Mouse (Mus musculus) frontal cortex, adult (tissue): ENCODE measurements at regions not wholly inside any gene's neighbourhood (a gene's known extent, or its start where the extent isn't known, plus 50 kb on each side); places are given as distances from the start of the nearest gene placed in this dataset.

Source experiments
- ATAC-seq: cut with Nextera tagmentation; 2 replicates; pipeline ENCODE4 v1.9.2; 2017; ENCODE audit warnings: mild to moderate bottlenecking, moderate library complexity, mixed read lengths; ENCODE audit not compliant: low TSS enrichment

GRCm38 (mm10) chr12:107105017-107105416, 383.4 kb upstream of the 3110018I06Rik start:
- ATAC-seq, result no peak

DNA sequence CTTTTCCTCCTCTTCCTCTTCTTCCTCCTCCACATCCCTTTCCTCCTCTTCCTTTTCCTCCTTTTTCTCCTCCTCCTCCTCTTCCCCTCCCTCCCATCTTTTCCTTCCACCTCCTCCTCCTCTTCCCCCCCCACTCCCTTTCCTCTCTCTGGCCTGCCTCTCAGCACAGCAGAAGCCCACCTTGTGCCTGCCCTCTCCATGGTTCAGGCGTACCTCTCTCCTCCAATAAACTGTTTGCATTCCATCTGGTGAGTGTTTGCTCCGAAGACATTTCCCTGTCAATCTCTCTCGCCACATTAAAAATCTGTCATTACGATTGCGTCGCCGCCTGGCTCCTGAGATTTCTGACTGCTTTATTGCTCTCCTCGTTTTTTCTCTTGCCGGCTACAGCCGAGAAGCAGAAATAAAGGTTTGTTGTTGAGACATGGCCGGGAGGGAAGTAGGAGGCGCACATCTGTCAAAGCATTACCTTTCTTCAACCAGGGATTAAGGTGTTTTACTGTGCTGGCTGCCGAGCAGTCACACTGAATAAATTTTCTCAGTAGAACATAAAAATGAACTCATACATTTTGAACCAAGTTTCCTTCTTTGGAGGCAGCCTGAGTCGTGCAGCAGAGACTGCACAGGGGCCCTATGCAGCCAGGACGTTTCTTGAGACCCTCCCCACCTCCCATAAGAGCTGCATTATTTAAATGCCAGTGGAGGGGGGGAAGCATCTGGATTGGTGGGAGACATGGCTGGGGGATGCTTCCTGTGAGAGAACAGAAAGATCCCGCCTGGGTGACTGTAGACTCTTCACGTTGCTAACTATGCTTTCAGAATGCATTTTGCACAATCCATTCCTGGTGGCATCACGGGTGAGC, 376.3 kb upstream of the 3110018I06Rik start:
- peak; percentile 76 for ATAC-seq

GRCm38 (mm10) chr12:107118364-107118763, 370.1 kb upstream of the 3110018I06Rik start:
- no peak for ATAC-seq

DNA sequence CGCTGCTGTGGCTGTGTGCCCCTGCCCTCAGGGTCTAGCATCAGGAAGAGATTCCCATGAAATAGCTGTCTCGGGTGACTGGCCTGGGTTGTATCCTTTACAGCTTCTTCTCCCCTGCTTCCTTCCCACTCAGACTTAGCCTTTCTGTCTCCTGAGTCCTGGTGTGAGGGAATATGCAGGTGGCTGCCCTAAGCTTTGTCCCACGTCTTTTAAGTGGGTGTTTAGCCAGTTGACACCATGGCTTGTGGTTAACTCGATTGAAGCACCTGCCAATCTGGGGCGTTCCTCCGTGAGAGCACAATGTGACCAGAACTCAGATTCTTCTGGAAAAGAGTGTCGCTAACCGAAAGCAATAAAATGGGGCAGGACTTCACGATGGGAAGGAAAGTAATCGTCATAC, 369.4 kb upstream of the 3110018I06Rik start:
- ATAC-seq, result no peak

- ATAC-seq, result no peak
Observed at GRCm38 (mm10) chr12:107120486-107121186, 367.8 kb upstream of the 3110018I06Rik start.

GRCm38 (mm10) chr12:107121990-107122389, 366.4 kb upstream of the 3110018I06Rik start:
- ATAC-seq, result no peak

DNA sequence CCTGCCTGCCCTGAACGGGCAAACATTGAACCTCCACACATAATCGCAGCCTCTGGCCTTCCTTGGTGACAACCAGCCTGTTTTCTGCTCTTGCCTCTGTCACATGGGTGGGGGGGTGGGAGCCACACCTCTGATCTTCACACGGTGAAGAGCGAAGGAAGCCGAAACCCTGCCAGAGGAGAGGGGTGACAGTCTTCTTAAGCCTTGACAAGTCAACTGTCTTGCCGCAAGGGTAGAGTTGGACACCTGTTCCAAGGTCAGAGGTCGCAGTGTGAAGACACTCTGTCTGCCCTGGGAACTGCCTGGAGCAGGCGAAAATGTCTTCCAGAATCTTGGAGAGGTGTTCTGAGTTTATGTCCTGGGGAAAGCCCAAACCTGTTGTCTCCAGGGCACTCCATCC, 364.8 kb upstream of the 3110018I06Rik start:
- no peak for ATAC-seq

- no peak for ATAC-seq
Observed at GRCm38 (mm10) chr12:107124263-107124885, 364.1 kb upstream of the 3110018I06Rik start.

- no peak for ATAC-seq
Observed at GRCm38 (mm10) chr12:107125201-107125600, 363.2 kb upstream of the 3110018I06Rik start.

DNA sequence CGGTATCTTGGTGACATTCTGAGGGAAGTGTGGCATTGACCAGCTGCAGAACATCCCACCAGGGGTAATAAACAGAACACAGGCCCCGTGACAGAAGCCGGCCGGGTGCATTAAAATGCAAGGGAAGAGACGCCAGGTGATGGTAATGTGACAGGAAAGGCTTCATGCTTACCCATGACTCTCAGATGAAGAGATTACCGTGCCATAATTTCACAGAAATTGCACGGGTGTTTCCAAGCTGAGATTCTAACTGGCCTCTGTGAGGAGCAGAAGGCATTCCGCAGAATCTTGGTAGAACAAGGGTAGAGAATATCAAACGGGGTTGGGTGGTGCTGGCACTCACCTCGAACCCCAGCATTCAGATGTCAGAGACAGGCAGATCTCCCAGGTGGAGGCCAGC, 362.4 kb upstream of the 3110018I06Rik start:
- ATAC-seq, result no peak

- no peak for ATAC-seq
Observed at GRCm38 (mm10) chr12:107127591-107127990, 360.8 kb upstream of the 3110018I06Rik start.

DNA sequence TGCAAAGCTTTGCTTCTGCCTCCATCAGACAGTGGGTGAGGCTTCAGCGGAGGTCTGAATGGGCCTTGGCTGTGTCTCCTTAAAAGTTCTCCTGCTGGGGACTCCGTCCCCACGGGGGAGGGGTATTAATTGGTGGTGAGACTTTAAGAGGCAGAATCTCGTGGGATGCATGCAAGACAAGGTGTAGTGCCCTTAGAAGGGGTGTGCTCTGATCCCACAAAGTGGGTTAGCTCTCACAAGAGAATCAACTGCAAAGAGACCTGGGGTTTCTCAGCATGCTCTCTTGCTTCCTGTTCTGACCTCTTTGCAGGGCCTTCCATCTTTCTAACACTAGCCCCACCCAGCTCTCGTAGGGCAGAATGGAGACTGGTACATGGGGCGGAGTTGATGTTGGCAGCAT, 359.2 kb upstream of the 3110018I06Rik start:
- ATAC-seq, result no peak

- ATAC-seq, result no peak
Observed at GRCm38 (mm10) chr12:107131351-107131750, 357.1 kb upstream of the 3110018I06Rik start.

GRCm38 (mm10) chr12:107131841-107132240, 356.6 kb upstream of the 3110018I06Rik start:
- ATAC-seq, result no peak

GRCm38 (mm10) chr12:107132501-107132900, 355.9 kb upstream of the 3110018I06Rik start:
- ATAC-seq, result no peak

DNA sequence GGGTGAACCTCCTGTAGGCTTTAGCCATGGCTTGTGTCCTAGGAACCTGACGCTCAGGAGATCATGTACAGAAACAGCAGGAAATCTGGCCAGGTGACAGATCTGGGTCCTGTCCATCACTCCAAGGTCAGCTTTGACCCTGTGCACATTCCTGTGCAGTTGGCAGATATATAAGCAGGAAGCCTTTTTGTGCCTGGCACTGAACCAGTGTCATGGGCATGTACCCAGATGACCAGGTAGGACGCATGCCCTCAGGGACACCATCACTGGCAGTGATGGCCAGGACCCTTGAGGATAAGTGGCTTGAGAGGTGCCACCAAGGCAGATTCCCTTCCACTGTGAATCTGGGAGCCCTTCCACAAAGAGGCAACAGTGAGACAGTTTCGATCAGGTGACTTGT, 354.1 kb upstream of the 3110018I06Rik start:
- ATAC-seq, result no peak

GRCm38 (mm10) chr12:107138677-107139400, 349.6 kb upstream of the 3110018I06Rik start:
- no peak for ATAC-seq

GRCm38 (mm10) chr12:107140957-107141595, 347.4 kb upstream of the 3110018I06Rik start:
- ATAC-seq, result no peak

GRCm38 (mm10) chr12:107142226-107142625, 346.2 kb upstream of the 3110018I06Rik start:
- peak; percentile 89 for ATAC-seq

- ATAC-seq, result no peak
Observed at GRCm38 (mm10) chr12:107146608-107147121, 341.8 kb upstream of the 3110018I06Rik start.

GRCm38 (mm10) chr12:107148451-107148850, 340.0 kb upstream of the 3110018I06Rik start:
- no peak for ATAC-seq
